Comparison of ENCODE assay signal across 8 mouse cellular contexts in genomic region chr7:43313013-43313428, GRCm38 (mm10). TPM values are rescaled to one million over a fixed set of nuclear protein-coding genes. Genes with fewer than 3 reads are reported as not detected.
DNase-seq lines count a peak whose midpoint lies in the region; ATAC-seq lines count a peak whose summit lies in the region.

Zfp715 (minus strand) TSS chr7:43313294.

- H3K4me2 ChIP-seq in lung, embryonic 16.5 days (ENCODE audit: low read depth, low read length): peak within 1 kb of the TSS; percentile 63

- H3K27ac ChIP-seq in lung, embryonic 16.5 days (ENCODE audit: low read length): peak within 1 kb of the TSS; percentile 81

- DNase-seq in MEL-GATA-1-ER (ENCODE audit: extremely low read depth, low read depth): peak; percentile 94
- DNase-seq in cerebellum, adult 8-10 months: peak; percentile 82
- DNase-seq in forelimb bud, embryonic 11.5 days (ENCODE audit: low read depth, low spot score): peak; percentile 93
- DNase-seq in layer of hippocampus, adult 9-10 months (ENCODE audit: low spot score): peak; percentile 91
- peak; percentile 67 for DNase-seq in ovary, postnatal 10 days (ENCODE audit: low spot score)
- DNase-seq in thymus, postnatal 10 days (ENCODE audit: low spot score in 2 of 2): peak; percentile 70 to 74

- no peaks in the 10 kb centered on the region for H3K27me3 ChIP-seq in lung, embryonic 16.5 days (ENCODE audit: control insufficient read depth, insufficient read depth, low read depth, low read length)

- peak; percentile 94 to 95 for ATAC-seq in hematopoietic stem cell, adult 5-6 weeks (replicated peaks in 1 of 2; ENCODE audit: insufficient read depth in 1 of 2, low FRiP score in 2 of 2, low TSS enrichment in 1 of 2, low read depth in 1 of 2, poor library complexity in 2 of 2, severe bottlenecking in 2 of 2)
- peak; percentile 97 for ATAC-seq in lung, embryonic 16.5 days (ENCODE audit: low read depth)

- peaks cover 12% of the 10 kb centered on the region for H3K4me1 ChIP-seq in lung, embryonic 16.5 days (replicated peaks; ENCODE audit: control insufficient read depth, insufficient read depth, low read length)

- H3K9ac ChIP-seq in lung, embryonic 16.5 days (ENCODE audit: low read length): peak within 1 kb of the TSS; percentile 73

- no peaks in the 10 kb centered on the region for H3K9me3 ChIP-seq in lung, embryonic 16.5 days (ENCODE audit: control insufficient read depth, low read length)

- H3K36me3 ChIP-seq in lung, embryonic 16.5 days (ENCODE audit: control insufficient read depth, insufficient read depth, low read length): peaks cover 6% of the 10 kb centered on the region

- H3K4me3 ChIP-seq in lung, embryonic 16.5 days (ENCODE audit: low read length): peak within 1 kb of the TSS; percentile 67

- 0% methylated on average over 26 of the region's 33 CpGs for WGBS in lung, embryonic 16.5 days

RNA-seq across cellular contexts. Expression of gene Zfp715, which starts in this region (rescaled TPM):
- total RNA-seq in hematopoietic stem cell, adult 5-6 weeks (2017): 23.1 and 28.8 TPM in 2 replicates
- polyA plus RNA-seq in lung, embryonic 16.5 days (2015; fragmentation: Nextera tagmentation; extraction: Ambion mirVana): 13.1 and 15.8 TPM in 2 replicates

Comparison
In these comparisons a context has a peak if more than half of its experiments do, and no peak if none do; other contexts are left out.
1. Peak in every context shown above with its lines: DNase-seq, ATAC-seq, H3K4me3 ChIP-seq and H3K27ac ChIP-seq.